Mouse (Mus musculus): ENCODE measurements at regions not wholly inside any gene's neighbourhood (a gene's known extent, or its start where the extent isn't known, plus 50 kb on each side); places are given as distances from the start of the nearest gene placed in this dataset.

GRCm38 (mm10) chr10:102694810-102695209, 182.8 kb downstream of the Rassf9 start:
- H3K9ac ChIP-seq, result no peak overlapping the region
- no peaks in the 10 kb centered on the region for H3K4me1 ChIP-seq (replicated peaks)
- H3K4me3 ChIP-seq (replicated peaks), result no peak overlapping the region
- no peak overlapping the region for H3K4me2 ChIP-seq
- no peaks in the 10 kb centered on the region for H3K9me3 ChIP-seq (replicated peaks)
- DNase-seq, result no peak
- no peak overlapping the region for H3K27ac ChIP-seq
- 72% methylated on average over 2 of the region's 2 CpGs for WGBS (ENCODE audit: insufficient replicate concordance)
- ATAC-seq (ENCODE audit: low read depth), result no peak
- no peaks in the 10 kb centered on the region for H3K27me3 ChIP-seq
- H3K36me3 ChIP-seq, result no peaks in the 10 kb centered on the region

- WGBS (ENCODE audit: insufficient replicate concordance), result 46% methylated on average over 1 of the region's 1 CpGs
- Histone ChIP-seq H3K9me3 (replicated peaks) (no peaks in the 10 kb centered on the region), H3K36me3 (no peaks in the 10 kb centered on the region), H3K4me3 (replicated peaks) (no peak overlapping the region), H3K27me3 (no peaks in the 10 kb centered on the region), H3K27ac (no peak overlapping the region), H3K4me2 (no peak overlapping the region), H3K4me1 (replicated peaks) (no peaks in the 10 kb centered on the region), H3K9ac (no peak overlapping the region)
- DNase-seq (no peak), ATAC-seq (ENCODE audit: low read depth) (no peak)
Measured at GRCm38 (mm10) chr10:102689966-102690365, 177.9 kb downstream of the Rassf9 start.

GRCm38 (mm10) chr10:102686667-102687397, 174.8 kb downstream of the Rassf9 start:
- no peaks in the 10 kb centered on the region for H3K27me3 ChIP-seq
- H3K9me3 ChIP-seq (replicated peaks), result no peaks in the 10 kb centered on the region
- H3K36me3 ChIP-seq, result no peaks in the 10 kb centered on the region
- no peak overlapping the region for H3K4me2 ChIP-seq
- 64% methylated on average over 14 of the region's 14 CpGs for WGBS (ENCODE audit: insufficient replicate concordance)
- no peak overlapping the region for H3K4me3 ChIP-seq (replicated peaks)
- H3K4me1 ChIP-seq (replicated peaks), result no peaks in the 10 kb centered on the region
- H3K27ac ChIP-seq, result no peak overlapping the region
- ATAC-seq (ENCODE audit: low read depth) (no peak), DNase-seq (no peak)
- H3K9ac ChIP-seq, result no peak overlapping the region

GRCm38 (mm10) chr10:102685833-102686434, 173.9 kb downstream of the Rassf9 start:
- H3K9me3 ChIP-seq (replicated peaks), result no peaks in the 10 kb centered on the region
- H3K9ac ChIP-seq, result no peak overlapping the region
- H3K27me3 ChIP-seq, result no peaks in the 10 kb centered on the region
- H3K4me3 ChIP-seq (replicated peaks), result no peak overlapping the region
- DNase-seq (no peak), ATAC-seq (ENCODE audit: low read depth) (no peak)
- H3K4me2 ChIP-seq, result no peak overlapping the region
- 73% methylated on average over 7 of the region's 7 CpGs for WGBS (ENCODE audit: insufficient replicate concordance)
- no peaks in the 10 kb centered on the region for H3K36me3 ChIP-seq
- H3K27ac ChIP-seq, result no peak overlapping the region
- H3K4me1 ChIP-seq (replicated peaks), result no peaks in the 10 kb centered on the region

- H3K27me3 ChIP-seq, result no peaks in the 10 kb centered on the region
- no peak for DNase-seq
- no peak overlapping the region for H3K4me3 ChIP-seq (replicated peaks)
- WGBS (ENCODE audit: insufficient replicate concordance), result 58% methylated on average over 5 of the region's 5 CpGs
- ATAC-seq (ENCODE audit: low read depth), result no peak
- H3K9me3 ChIP-seq (replicated peaks), result no peaks in the 10 kb centered on the region
- no peaks in the 10 kb centered on the region for H3K36me3 ChIP-seq
- H3K4me2 ChIP-seq, result no peak overlapping the region
- H3K27ac ChIP-seq, result no peak overlapping the region
- H3K4me1 ChIP-seq (replicated peaks), result no peaks in the 10 kb centered on the region
- H3K9ac ChIP-seq, result no peak overlapping the region
Measured at GRCm38 (mm10) chr10:102667359-102667758, 155.3 kb downstream of the Rassf9 start.

- H3K27me3 ChIP-seq, result no peaks in the 10 kb centered on the region
- no peaks in the 10 kb centered on the region for H3K4me1 ChIP-seq (replicated peaks)
- H3K36me3 ChIP-seq, result no peaks in the 10 kb centered on the region
- WGBS (ENCODE audit: insufficient replicate concordance), result 79% methylated on average over 6 of the region's 6 CpGs
- H3K4me2 ChIP-seq, result no peak overlapping the region
- no peak overlapping the region for H3K27ac ChIP-seq
- ATAC-seq (ENCODE audit: low read depth) (no peak), DNase-seq (no peak)
- H3K4me3 ChIP-seq (replicated peaks), result no peak overlapping the region
- no peak overlapping the region for H3K9ac ChIP-seq
- no peaks in the 10 kb centered on the region for H3K9me3 ChIP-seq (replicated peaks)
Measured at GRCm38 (mm10) chr10:102659683-102660082, 147.7 kb downstream of the Rassf9 start.

GRCm38 (mm10) chr10:102636507-102636906, 124.5 kb downstream of the Rassf9 start:
- no peaks in the 10 kb centered on the region for H3K9me3 ChIP-seq (replicated peaks)
- WGBS (ENCODE audit: insufficient replicate concordance), result 54% methylated on average over 2 of the region's 2 CpGs
- H3K9ac ChIP-seq, result no peak overlapping the region
- H3K36me3 ChIP-seq, result no peaks in the 10 kb centered on the region
- H3K27me3 ChIP-seq, result no peaks in the 10 kb centered on the region
- H3K27ac ChIP-seq, result no peak overlapping the region
- no peak for ATAC-seq (ENCODE audit: low read depth)
- H3K4me3 ChIP-seq (replicated peaks), result no peak overlapping the region
- H3K4me1 ChIP-seq (replicated peaks), result no peaks in the 10 kb centered on the region
- DNase-seq, result no peak
- no peak overlapping the region for H3K4me2 ChIP-seq

- ATAC-seq (ENCODE audit: low read depth) (no peak), DNase-seq (no peak)
- Histone ChIP-seq H3K9me3 (replicated peaks) (no peaks in the 10 kb centered on the region), H3K4me3 (replicated peaks) (no peak overlapping the region), H3K36me3 (no peaks in the 10 kb centered on the region), H3K9ac (no peak overlapping the region), H3K4me1 (replicated peaks) (no peaks in the 10 kb centered on the region), H3K27me3 (no peaks in the 10 kb centered on the region), H3K27ac (no peak overlapping the region), H3K4me2 (no peak overlapping the region)
- 61% methylated on average over 4 of the region's 4 CpGs for WGBS (ENCODE audit: insufficient replicate concordance)
Measured at GRCm38 (mm10) chr10:102633438-102633837, 121.4 kb downstream of the Rassf9 start.

GRCm38 (mm10) chr10:102628609-102629008, 116.6 kb downstream of the Rassf9 start:
- no peak for ATAC-seq (ENCODE audit: low read depth)
- no peak overlapping the region for H3K27ac ChIP-seq
- H3K9me3 ChIP-seq (replicated peaks), result no peaks in the 10 kb centered on the region
- DNase-seq, result no peak
- H3K4me2 ChIP-seq, result no peak overlapping the region
- H3K4me3 ChIP-seq (replicated peaks), result no peak overlapping the region
- H3K27me3 ChIP-seq, result no peaks in the 10 kb centered on the region
- no peaks in the 10 kb centered on the region for H3K36me3 ChIP-seq
- no peak overlapping the region for H3K9ac ChIP-seq
- H3K4me1 ChIP-seq (replicated peaks), result no peaks in the 10 kb centered on the region

GRCm38 (mm10) chr10:102623895-102624294, 111.9 kb downstream of the Rassf9 start:
- no peak for DNase-seq
- no peaks in the 10 kb centered on the region for H3K27me3 ChIP-seq
- 46% methylated on average over 3 of the region's 3 CpGs for WGBS (ENCODE audit: insufficient replicate concordance)
- no peaks in the 10 kb centered on the region for H3K36me3 ChIP-seq
- H3K4me2 ChIP-seq, result no peak overlapping the region
- no peak overlapping the region for H3K27ac ChIP-seq
- H3K9me3 ChIP-seq (replicated peaks), result no peaks in the 10 kb centered on the region
- no peak overlapping the region for H3K4me3 ChIP-seq (replicated peaks)
- H3K4me1 ChIP-seq (replicated peaks), result no peaks in the 10 kb centered on the region
- no peak overlapping the region for H3K9ac ChIP-seq
- ATAC-seq (ENCODE audit: low read depth), result no peak

- no peaks in the 10 kb centered on the region for H3K4me1 ChIP-seq (replicated peaks)
- H3K9ac ChIP-seq, result no peak overlapping the region
- H3K9me3 ChIP-seq (replicated peaks), result no peaks in the 10 kb centered on the region
- H3K4me2 ChIP-seq, result no peak overlapping the region
- 31% methylated on average over 2 of the region's 2 CpGs for WGBS (ENCODE audit: insufficient replicate concordance)
- H3K4me3 ChIP-seq (replicated peaks), result no peak overlapping the region
- no peak for ATAC-seq (ENCODE audit: low read depth)
- no peaks in the 10 kb centered on the region for H3K27me3 ChIP-seq
- H3K27ac ChIP-seq, result no peak overlapping the region
- H3K36me3 ChIP-seq, result no peaks in the 10 kb centered on the region
- no peak for DNase-seq
Measured at GRCm38 (mm10) chr10:102622583-102623008, 110.6 kb downstream of the Rassf9 start.

GRCm38 (mm10) chr10:102618711-102619110, 106.7 kb downstream of the Rassf9 start:
- Histone ChIP-seq H3K36me3 (no peaks in the 10 kb centered on the region), H3K4me1 (replicated peaks) (no peaks in the 10 kb centered on the region), H3K4me2 (no peak overlapping the region), H3K9me3 (replicated peaks) (no peaks in the 10 kb centered on the region), H3K27me3 (no peaks in the 10 kb centered on the region), H3K4me3 (replicated peaks) (no peak overlapping the region), H3K9ac (no peak overlapping the region), H3K27ac (no peak overlapping the region)
- no peak for DNase-seq
- ATAC-seq (ENCODE audit: low read depth), result no peak
- WGBS (ENCODE audit: insufficient replicate concordance), result 64% methylated on average over 2 of the region's 2 CpGs

Data from liver, embryonic 13.5 days (tissue).